Mouse (Mus musculus): ENCODE measurements around the gene Trip12.

The Trip12 gene

DNA sequence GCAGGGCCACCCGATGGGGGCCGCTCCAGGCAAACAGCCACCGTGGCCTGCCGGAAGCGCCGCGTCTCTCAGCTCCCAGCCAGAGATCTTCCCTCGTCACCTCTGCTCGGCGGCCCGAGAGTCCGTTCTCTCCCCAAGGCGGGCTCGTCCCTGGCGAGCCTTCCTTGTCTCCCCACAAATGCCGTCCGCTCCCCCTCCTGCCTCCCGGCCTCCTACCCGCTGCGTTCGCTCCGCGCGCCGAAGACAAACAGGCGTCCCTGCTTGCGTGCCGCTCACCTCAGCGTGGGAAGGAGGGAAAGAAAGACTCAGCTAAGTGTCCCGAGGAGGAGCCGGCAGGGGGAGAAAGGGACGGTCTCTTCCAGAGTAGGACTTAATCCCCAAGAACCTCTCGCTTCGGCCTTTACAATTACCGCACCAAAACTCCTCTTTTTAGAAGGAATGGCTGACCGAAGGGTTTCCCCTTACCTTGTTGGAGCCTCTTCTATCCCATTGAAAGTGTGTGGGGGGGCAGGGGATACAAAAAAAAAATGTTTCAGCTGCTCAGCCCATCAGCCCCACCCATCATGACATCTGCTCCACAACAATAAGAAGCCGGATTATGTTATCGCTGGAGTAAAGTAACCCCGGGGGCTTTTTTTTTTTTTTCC lies at the start of gene Trip12:
TSS of gene Trip12 (minus strand) at position 499 of the 647 bp plus-strand sequence.
- DNase-seq (ENCODE audit: extremely low spot score): no peak

DNA sequence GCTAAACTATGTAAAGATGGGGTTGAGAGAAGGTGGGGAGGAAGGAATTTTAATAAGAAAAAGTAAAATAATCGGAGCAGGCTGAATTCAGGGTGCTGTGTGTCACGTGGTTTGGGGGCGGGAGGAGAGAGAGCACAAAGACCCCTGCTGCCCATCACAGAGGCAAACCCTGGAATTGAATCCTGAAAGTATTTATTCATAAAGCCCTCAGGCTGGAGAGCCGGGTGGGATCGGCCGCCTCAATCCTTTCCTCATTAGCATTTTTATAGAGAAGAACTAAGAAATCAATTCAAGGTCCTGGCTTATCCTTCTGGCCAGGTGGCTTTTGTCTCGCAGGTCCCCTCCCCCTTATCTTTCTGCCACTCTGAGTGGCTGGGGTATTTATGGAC lies 49.7 kb upstream of the Trip12 start:
- no peak for DNase-seq (ENCODE audit: extremely low spot score)

DNA sequence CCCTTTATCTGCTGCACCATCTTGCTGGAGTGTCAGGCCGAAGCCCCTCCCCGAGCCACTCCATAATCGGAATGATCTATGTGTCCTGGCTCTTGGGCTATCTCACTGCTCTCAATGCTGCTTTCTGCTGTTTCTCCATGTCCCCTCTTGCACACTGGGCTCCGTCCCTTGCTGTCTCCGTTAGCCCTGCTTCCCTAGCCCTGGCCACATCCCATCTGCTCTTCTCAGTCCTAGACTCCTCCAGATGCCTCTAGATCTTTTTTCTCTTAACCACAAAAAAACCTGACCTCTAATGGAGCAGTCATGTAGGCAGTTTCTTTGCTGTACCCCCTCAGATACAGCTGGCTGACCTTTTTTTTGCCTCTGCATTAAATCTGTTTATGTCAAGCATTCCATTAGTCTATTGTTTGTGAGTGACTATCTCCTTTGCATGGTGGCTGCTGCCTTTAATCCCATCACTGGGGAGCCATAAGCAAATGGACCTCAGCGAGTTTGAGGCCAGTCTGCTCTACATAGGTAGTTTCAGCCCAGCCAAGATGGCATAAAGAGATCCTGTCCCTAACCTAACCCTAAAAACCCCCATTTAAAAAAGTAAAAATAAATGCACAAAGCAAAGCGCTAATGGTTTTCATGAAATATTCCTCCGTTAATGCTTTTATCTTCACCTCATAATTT lies 49.2 kb upstream of the Trip12 start:
- DNase-seq (ENCODE audit: extremely low spot score): no peak

DNA sequence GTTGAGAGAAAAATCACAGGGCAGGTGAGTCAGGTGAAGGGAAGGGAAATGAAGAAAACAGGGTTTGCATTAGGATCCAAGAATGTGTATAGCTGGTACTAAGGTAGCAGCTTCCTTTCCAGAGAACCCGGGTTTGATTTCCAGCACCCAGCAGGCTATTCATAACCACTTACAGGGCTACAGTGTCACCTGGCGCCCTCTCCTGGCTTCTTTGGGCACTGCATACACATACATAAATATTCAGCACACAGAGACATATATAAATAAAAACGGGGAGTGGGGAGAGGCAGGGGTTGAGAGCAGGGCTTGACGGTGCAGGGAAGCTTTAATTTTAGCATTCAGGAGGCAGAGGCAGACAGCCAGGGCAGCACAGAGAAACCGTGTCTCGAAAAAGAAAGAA lies 45.6 kb upstream of the Trip12 start:
- DNase-seq (ENCODE audit: extremely low spot score): no peak

DNA sequence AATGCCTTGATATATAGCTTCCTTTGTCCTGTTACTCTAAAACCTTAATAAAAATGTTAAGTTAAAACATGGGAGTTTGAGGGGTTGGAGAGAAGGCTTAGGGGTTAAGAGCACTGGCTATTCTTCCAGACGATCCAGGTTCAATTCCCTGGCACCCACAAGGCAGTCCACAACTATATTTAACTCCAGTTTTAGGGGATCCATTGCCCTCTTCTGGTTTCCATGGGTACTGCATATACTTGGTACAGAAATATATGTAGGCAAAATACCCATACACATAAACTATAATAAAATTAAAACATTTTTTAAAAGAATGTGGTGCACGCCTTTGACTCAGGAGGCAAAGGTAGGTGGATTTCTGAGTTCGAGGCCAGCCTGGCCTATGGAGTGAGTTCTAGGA lies 44.9 kb upstream of the Trip12 start:
- no peak for DNase-seq (ENCODE audit: extremely low spot score)

DNA sequence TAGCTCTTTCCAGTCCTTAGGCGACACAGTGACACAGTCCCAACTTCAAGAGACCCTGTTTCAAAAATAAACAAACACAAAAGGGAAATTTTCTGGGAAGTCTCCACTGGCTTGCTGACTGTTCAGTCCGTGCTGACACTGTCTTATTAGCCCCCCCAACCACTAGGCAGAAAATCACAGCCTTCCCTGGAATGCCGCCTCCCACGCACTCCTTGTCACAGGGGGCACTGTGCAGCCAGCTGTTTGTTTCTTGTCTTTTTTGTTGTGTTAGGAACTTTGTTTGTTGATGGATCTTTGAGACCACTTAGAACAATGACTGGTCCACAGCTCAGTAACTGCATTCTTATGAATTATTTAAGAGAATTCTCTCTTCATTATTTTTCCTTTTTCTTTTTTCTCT lies 43.6 kb upstream of the Trip12 start:
- DNase-seq (ENCODE audit: extremely low spot score): no peak

DNA sequence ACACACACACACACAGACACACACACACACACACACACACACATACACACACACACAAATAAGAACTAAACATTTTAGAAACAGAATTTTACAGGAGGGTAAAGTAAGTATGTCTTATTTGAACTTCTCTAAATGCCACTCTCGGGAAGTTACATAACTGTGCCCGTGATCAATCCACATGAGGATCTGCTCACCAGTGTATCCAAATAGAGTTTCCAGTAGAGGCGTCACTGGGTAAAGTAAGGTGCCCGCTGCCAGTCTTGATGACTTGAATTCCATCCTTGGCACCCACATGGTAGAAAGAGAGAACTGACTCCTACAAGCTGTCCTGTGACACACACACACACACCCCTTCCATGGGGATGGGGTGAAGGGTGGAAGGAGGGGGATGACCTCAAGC lies 42.6 kb upstream of the Trip12 start:
- no peak for DNase-seq (ENCODE audit: extremely low spot score)

DNA sequence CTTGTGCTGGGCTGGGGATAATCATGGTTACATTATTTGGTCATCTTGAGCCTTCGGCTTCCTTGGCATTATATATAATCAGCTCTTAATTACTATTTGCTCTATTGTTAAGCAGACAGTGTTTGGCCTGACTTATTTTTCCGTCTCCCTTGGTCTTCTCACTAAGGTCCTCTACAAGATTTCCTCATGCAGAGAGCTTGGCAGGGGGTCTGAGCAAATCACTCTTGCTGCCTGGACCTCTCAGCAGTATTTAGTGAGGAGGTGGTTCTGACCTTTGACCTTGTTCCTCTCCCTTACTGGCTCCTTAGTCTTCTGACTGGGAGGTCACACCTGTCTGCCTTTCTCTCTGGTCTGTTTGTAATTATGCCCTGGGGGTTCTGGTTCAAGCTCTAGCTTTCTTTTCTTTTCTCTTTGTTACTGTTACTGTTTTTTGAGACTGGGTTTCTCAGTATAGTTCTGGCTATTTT lies 41.8 kb upstream of the Trip12 start:
- no peak for DNase-seq (ENCODE audit: extremely low spot score)

DNA sequence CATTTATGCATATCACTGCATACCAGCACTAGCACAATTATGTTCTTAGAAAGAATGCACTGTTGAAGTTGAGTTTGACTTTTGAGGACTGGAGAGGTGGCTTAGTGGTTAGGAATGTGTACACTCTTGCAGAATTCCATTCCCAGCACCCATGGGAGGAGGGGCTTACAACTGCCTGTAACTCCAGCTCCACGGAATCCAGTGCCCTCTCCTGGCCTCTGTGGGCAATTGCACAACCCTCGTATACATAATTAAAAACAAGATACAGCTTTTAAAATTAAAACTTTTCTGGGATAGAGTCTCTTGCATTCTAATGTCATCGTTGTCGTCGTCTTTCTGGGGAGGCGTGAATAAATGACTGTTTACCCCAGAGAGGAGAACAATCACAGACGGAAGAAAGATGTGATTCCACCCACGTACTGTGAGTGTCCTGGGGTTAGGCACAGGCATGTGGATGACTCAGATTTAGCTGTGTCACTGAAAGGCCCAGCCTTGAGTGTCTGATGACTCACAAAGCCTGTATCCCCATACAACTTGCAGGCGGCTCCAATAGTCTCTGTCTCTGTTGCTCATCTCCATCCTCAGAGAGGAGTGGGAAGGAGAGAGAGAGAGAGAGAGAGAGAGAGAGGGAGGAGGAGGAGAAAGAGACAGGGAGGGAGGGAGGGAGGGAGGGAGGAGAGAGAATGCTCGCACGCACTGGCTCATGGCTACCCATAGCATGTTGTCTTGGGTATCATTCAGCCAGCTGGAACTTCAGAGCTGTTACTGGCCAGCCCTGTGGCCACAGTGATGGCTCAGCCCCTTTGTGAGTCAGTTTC lies 41.1 kb upstream of the Trip12 start:
- no peak for DNase-seq (ENCODE audit: extremely low spot score)

DNA sequence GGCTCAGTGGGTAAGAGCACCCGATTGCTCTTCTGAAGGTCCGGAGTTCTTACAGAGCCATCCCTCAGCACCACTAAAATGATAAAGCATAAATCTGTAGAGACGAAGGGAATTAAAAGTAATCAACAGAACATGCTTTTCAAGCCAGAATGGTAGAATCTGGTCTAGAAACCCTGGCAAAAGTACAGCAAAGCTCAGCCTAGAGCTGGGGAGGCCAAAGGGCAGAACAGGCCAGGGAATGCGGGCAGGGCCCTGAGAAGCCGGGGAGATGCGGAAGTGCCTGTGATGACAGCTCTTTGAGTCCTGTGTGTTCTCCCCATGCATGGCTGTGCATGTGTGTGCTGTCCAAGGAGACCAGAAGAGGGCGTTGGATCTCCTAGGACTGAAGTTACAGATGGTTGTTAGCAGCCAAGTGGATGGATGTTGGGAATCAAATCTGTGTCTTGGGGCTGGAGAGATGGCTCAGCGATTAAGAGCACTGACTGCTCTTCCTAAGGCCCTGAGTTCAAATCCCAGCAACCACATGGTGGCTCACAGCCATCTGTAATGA lies 39.3 kb upstream of the Trip12 start:
- no peak for DNase-seq (ENCODE audit: extremely low spot score)

DNA sequence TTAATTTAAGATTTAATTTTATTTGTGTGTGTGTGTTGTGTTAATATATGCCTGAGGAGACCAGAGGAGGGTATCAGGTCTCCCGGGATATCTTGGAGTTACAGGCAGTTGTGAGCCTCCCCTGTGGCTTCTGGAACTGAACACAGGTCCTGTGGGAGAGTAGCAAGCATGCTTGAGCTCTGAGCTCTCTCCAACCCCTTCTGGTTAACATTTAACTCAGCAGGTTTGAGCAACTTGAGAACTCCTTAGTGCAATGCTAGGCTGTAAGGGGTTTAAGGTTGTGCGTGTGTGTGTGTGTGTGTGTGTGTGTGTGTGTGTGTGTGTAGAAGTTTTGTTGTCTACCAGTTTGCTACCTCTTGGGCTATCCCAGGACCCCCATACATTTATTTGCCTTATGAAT lies 37.3 kb upstream of the Trip12 start:
- DNase-seq (ENCODE audit: extremely low spot score): no peak

DNA sequence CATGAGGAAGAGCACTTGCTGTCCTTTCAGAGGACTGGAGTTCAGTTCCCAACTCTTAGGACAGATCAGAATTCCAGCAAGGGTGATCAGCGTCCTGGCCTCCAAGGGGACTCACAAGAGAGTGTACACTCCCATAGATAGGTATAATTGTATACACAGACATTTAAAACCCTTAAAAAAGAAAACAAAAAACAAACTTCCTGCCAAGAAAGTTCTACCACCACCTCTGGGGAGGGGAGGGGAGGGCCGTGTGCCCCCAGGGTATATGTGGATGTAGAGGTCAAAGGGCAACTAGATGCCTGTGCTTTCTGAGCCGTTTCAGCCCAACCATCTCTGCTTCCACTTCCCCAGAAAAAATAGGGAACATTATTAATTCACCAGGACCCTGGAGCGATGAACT lies 32.6 kb upstream of the Trip12 start:
- DNase-seq (ENCODE audit: extremely low spot score): no peak

DNA sequence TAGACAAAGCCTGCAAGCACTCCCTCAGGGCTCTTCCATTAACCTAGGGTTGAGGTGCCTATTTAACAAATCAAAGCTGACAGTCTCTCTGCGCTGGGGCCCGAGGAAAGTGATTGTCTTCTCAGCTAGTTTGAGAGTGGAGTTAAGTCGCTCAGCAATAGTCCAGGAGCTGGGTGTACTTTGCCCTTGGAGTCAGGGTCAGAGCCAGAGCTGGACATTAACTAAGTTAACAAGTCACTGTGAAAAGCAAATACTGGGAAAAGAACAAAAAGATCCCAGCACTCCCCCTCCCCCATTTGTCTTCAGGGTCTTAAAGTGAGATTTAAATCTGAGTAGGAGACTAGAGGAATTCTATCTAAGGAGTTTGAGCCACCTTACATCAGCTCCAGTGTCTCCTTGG lies 31.8 kb upstream of the Trip12 start:
- DNase-seq (ENCODE audit: extremely low spot score): no peak

DNA sequence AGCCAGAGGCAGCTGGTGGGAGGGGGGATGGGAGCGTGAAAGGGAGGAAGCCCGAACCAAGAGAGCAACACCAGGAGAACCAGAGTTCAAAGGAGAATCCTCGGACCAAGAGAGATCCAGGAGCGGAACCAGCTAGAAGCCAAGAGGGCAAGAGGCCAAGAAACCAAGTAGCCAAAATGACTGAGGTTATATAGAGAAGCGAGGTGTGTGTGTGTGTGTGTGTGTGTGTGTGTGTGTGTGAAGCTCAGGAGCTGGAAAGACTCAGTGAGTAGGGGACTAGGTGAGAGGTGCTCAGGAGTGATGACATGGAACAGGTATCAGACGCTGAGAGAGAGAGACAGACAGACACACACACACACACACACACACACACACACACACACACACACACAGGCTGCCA lies 30.8 kb upstream of the Trip12 start:
- no peak for DNase-seq (ENCODE audit: extremely low spot score)

DNA sequence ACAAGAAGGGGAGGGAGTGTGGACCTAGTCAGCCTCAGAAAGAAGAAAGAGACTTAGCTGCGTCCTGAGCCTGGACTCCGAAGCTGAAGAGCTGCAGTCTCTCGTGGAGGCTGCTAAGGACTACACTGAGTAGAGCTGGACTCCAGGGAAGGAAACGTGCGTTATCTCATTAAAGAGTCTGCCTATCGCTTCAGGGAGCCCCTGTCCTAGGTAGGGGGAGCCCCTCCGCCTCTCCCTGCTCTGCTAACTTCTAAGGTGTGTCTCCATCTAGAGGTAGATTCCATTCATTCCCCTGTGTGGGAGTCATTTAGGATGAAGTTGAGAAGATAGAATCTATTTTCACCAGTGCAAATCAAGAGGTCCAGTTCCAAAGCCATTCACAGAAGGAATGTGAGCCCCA lies 29.2 kb upstream of the Trip12 start:
- no peak for DNase-seq (ENCODE audit: extremely low spot score)

DNA sequence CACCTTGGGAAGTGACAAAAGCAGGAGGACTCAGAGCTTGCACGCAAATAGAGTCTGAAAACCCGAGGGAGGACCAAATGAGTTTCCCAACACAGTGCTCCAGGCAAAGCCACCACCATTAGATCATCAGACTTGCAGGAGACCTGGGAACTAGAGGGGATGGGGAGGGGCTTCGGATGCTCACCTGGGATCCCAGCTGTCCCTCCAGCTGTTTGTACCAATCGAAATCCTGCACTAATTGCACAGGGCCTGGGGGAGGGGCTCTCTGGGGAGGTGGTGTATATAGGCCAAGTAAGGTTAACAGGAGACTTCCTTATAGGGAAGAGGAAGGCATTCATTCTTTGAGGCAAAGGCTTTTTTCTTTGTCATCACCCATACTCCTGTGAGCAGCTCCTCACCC lies 28.5 kb upstream of the Trip12 start:
- no peak for DNase-seq (ENCODE audit: extremely low spot score)

DNA sequence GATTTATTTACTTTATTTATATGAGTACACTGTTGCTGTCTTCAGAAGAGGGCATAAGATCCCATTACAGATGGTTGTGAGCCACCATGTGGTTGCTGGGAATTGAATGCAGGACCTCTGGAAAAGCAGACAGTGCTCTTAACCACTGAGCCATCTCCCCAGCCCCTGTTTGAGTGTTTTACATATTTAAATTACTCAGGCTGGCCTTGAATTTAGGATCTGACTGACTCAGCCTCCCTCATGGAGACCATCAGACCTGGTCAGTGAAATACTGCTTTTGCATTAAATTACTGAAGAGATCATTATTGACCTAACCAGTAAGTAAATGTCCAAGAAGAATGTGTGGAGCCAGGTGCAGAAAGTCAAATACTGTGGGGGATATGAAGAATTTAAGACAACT lies 28.0 kb upstream of the Trip12 start:
- no peak for DNase-seq (ENCODE audit: extremely low spot score)

DNA sequence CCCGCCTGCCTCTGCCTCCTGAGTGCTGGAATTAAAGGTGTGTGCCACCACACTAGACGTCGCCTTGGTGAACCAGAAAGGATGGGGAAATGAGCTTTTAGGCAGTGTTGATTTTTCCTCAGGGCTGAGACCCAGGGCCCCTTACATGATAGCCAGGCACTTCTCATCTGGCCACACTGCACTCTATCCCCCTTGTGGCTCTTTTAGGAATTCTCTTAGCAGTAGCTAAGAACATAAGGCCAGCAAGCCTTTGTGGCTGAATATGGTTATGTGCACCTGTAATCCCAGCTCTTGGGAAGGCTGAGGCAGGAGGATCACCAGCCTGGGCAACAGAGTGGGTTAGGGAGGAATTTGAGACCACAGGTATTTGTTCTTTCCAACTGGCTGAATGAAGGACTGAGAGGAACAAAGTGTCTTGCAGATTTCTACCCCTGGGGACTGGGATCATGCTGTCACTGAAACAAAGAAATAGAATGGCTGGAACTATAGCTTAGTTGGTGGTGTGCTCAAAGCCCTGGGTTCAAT lies 26.5 kb upstream of the Trip12 start:
- DNase-seq (ENCODE audit: extremely low spot score): no peak

DNA sequence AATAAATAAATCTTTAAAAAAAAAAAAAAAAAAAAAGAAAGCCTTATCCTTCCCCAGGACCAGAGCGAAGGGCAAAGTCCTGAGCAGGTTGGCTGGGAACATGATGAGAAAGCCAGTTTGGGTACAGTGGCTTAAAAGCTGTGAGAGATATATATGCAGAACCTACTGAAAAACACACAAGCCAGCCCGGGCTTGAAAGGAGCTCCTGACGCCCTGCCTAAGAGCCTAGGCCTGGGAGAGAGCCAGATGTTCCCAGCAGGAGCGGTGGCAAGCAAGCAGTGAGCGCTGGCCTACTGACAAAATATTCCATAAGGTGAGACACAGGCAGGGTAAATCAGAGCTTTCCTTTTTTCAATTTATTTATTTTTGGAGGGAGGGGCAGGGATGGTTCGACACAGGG lies 25.9 kb upstream of the Trip12 start:
- DNase-seq (ENCODE audit: extremely low spot score): no peak

DNA sequence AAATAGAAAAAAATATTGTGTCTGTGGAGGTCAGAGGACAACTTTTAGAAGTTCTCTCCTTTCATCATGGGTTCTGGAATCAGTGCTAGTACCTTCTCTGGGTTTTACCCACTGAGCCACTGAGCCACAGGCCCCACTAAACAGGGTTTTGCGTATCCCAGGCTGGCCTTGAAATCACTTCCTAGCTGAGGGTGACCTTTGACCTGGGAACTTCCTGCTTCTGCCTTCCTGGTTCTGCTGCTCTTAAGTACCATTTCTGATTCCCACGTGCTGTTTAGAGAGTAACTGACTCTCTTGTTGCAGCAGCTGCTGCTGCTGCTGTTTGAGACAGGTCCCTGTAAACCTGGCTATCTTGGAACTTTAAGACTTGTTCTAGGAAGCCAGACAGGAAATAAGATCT lies 24.3 kb upstream of the Trip12 start:
- no peak for DNase-seq (ENCODE audit: extremely low spot score)

DNA sequence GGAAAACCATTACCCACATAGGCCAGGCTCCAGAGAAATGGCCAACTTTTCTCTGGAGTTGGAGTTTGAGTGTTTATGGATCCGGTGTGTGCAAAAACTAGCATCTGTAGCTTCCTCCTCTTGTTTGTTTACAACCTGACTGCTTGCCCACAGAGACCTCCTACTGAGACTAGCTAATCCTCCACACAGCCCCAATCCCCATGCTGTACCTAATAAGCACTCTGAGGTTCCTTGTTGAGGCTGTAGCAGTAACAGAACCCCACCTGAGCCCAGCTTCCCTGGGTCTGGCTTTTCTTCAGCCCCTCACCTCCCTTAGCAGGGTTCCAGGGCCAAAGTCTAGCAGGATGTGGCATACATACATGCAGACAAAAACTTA lies 20.9 kb upstream of the Trip12 start:
- no peak for DNase-seq (ENCODE audit: extremely low spot score)

Data from embryo, embryonic 9.5 days (tissue).